Mouse (Mus musculus) neural tube, embryonic 14.5 days (tissue): ENCODE data around the gene Por. TPM values are rescaled to one million over a fixed set of nuclear protein-coding genes. Genes with fewer than 3 reads are reported as not detected.

Source experiments
- ATAC-seq: fragments of 200-750 bp; cut with Nextera tagmentation; 2 replicates; pipeline ENCODE4 v1.8.0; 2017; ENCODE audit warnings: low read depth, mild to moderate bottlenecking, moderate TSS enrichment, moderate library complexity
- H3K27ac ChIP-seq: fragments of 300-500 bp; sonication (generic); 2 replicates; pipeline ENCODE4 v1.5.1; 2014; ENCODE audit warnings: low read depth, mild to moderate bottlenecking, control low read depth, low read length, moderate library complexity, mixed read lengths
- H3K27me3 ChIP-seq: fragments of 300-500 bp; sonication (generic); 2 replicates; pipeline ENCODE4 v1.6.1; 2014; ENCODE audit warnings: low read length; ENCODE audit not compliant: control insufficient read depth, insufficient read depth
- H3K36me3 ChIP-seq: fragments of 300-500 bp; sonication (generic); 2 replicates; pipeline ENCODE4 v1.6.1; 2014; ENCODE audit warnings: low read length, mixed read lengths; ENCODE audit not compliant: control insufficient read depth, insufficient read depth
- H3K4me1 ChIP-seq: fragments of 300-500 bp; sonication (generic); 2 replicates; pipeline ENCODE4 v1.6.1; 2014; ENCODE audit warnings: low read length; ENCODE audit not compliant: control insufficient read depth, insufficient read depth
- H3K4me2 ChIP-seq: fragments of 300-500 bp; sonication (generic); 2 replicates; pipeline ENCODE4 v1.6.1; 2014; ENCODE audit warnings: mild to moderate bottlenecking, low read depth, low read length, control low read depth
- H3K4me3 ChIP-seq: fragments of 300-500 bp; sonication (generic); 2 replicates; pipeline ENCODE4 v1.5.1; 2014; ENCODE audit warnings: low read depth, low read length, control low read depth, mixed read lengths
- H3K9ac ChIP-seq: fragments of 300-500 bp; sonication (generic); replicated peaks from 2 replicates; pipeline ENCODE4 v1.6.1; 2014; ENCODE audit warnings: low read depth, mild to moderate bottlenecking, control low read depth, low read length, mixed read lengths
- H3K9me3 ChIP-seq: fragments of 300-500 bp; sonication (generic); 2 replicates; pipeline ENCODE4 v1.6.1; 2016; ENCODE audit warnings: low read length; ENCODE audit not compliant: control insufficient read depth
- WGBS: fragments of 180-500 bp; shearing (Covaris S2); extraction: QIAGEN DNeasy Blood & Tissue Kit; methylation state at CpG from one replicate; pipeline ENCODE4 v1.1.7; 2014; 5-methylcytosine and 5-hydroxymethylcytosine counted together
- microRNA-seq: library from miRNA; unstranded; fragments of <30 nt; microRNA quantifications from one replicate; pipeline ENCODE4, GENCODE M21; 2016
- polyA plus RNA-seq: library from polyadenylated mRNA; unstranded; fragments of >200 nt; fragmentation: Nextera tagmentation; extraction: Ambion mirVana; gene quantifications from 2 replicates; pipeline ENCODE4 v1.2.1, GENCODE M21; 2014

The Por gene
- polyA plus RNA-seq, 1 experiment from 2014 or later, result 70.9 TPM

- peaks cover 13% of the 10 kb centered on the region for H3K4me1 ChIP-seq
- WGBS, result under 1% methylated on average over 45 of the region's 45 CpGs
These were observed 108.1 kb downstream of the Por start, which contains the start of gene Styxl1 for GRCm38 (mm10) chr5:135777796-135778470. TSS of gene Styxl1 (minus strand) at chr5:135778385.

GRCm38 (mm10) chr5:135778471-135779445 is 108.9 kb downstream of the Por start, which contains the start of gene Mdh2:
TSS of gene Mdh2 (plus strand) at chr5:135778480.
- 1% methylated on average over 70 of the region's 70 CpGs for WGBS
- H3K4me2 ChIP-seq, result peak within 1 kb of the TSS; percentile 95
- H3K9ac ChIP-seq, result peak within 1 kb of the TSS; percentile 93
- peak within 1 kb of the TSS; percentile 74 for H3K4me3 ChIP-seq
- peaks cover 13% of the 10 kb centered on the region for H3K4me1 ChIP-seq
- no peaks in the 10 kb centered on the region for H3K27me3 ChIP-seq
- H3K36me3 ChIP-seq, result peaks cover 18% of the 10 kb centered on the region
- peak within 1 kb of the TSS; percentile 90 for H3K27ac ChIP-seq
- ATAC-seq, result peak; percentile 98
- H3K9me3 ChIP-seq, result no peaks in the 10 kb centered on the region

More at GRCm38 (mm10) chr5:135777796-135778470, 108.1 kb downstream of the Por start, which contains the start of gene Styxl1:
- peak; percentile 52 for ATAC-seq
- H3K4me3 ChIP-seq, result peak within 1 kb of the TSS; percentile 74
- H3K27me3 ChIP-seq, result no peaks in the 10 kb centered on the region
- H3K27ac ChIP-seq, result peak within 1 kb of the TSS; percentile 90
- peak within 1 kb of the TSS; percentile 93 for H3K9ac ChIP-seq
- H3K9me3 ChIP-seq, result no peaks in the 10 kb centered on the region
- peak within 1 kb of the TSS; percentile 95 for H3K4me2 ChIP-seq
- H3K36me3 ChIP-seq, result peaks cover 10% of the 10 kb centered on the region

GRCm38 (mm10) chr5:135780331-135780730 is 110.5 kb downstream of the Por start:
- no peak for ATAC-seq
- no peak overlapping the region for H3K4me3 ChIP-seq
- 0 out of 2 replicates have a peak overlapping the region, but pooled peaks have one; percentile 95 for H3K4me2 ChIP-seq

GRCm38 (mm10) chr5:135782901-135783300 is 113.1 kb downstream of the Por start:
- H3K27ac ChIP-seq, result no peak overlapping the region
- no peak overlapping the region for H3K4me2 ChIP-seq
- no peak overlapping the region for H3K4me3 ChIP-seq

More at GRCm38 (mm10) chr5:135780331-135780730, 110.5 kb downstream of the Por start:
- Histone ChIP-seq H3K27me3 (no peaks in the 10 kb centered on the region), H3K27ac (no peak overlapping the region), H3K9me3 (no peaks in the 10 kb centered on the region), H3K36me3 (peaks cover 33% of the 10 kb centered on the region), H3K4me1 (peaks cover 13% of the 10 kb centered on the region), H3K9ac (no peak overlapping the region)
- WGBS, result 92% methylated on average over 8 of the region's 8 CpGs

More at GRCm38 (mm10) chr5:135782901-135783300, 113.1 kb downstream of the Por start:
- no peak overlapping the region for H3K9ac ChIP-seq
- H3K9me3 ChIP-seq, result no peaks in the 10 kb centered on the region
- 92% methylated on average over 4 of the region's 4 CpGs for WGBS
- no peaks in the 10 kb centered on the region for H3K27me3 ChIP-seq
- ATAC-seq, result no peak
- H3K4me1 ChIP-seq, result peaks cover 13% of the 10 kb centered on the region
- peaks cover 59% of the 10 kb centered on the region for H3K36me3 ChIP-seq

Small RNA genes lying within 50 kb of the gene (microRNA-seq; reads per million reads assigned to microRNA genes)
- gene Mir7034, result not detected

Other genes with a start within 250 kb of the Por start
- gene Hip1, start 124.9 kb upstream of the Por start, polyA plus RNA-seq, result 49.0 and 52.4 TPM in 2 replicates
- gene Ccl26, start 106.5 kb upstream of the Por start, polyA plus RNA-seq, result not detected in 2 replicates
- 3.7 TPM in 1 of 2 replicates, not detected in the other for gene Ccl24, start 97.0 kb upstream of the Por start, polyA plus RNA-seq
- gene Rhbdd2, start 37.4 kb upstream of the Por start, polyA plus RNA-seq, result 90.9 and 111 TPM in 2 replicates
- gene Tmem120a, start 74.4 kb downstream of the Por start, polyA plus RNA-seq, result 76.3 and 82.0 TPM in 2 replicates
- 0.76 TPM in 1 of 2 replicates, not detected in the other for gene Styxl1, start 108.4 kb downstream of the Por start, polyA plus RNA-seq
- 680 and 694 TPM in 2 replicates for gene Mdh2, start 108.4 kb downstream of the Por start, polyA plus RNA-seq
- gene Srrm3, start 136.9 kb downstream of the Por start, polyA plus RNA-seq, result 61.0 and 65.9 TPM in 2 replicates
- 7.8 and 11.4 TPM in 2 replicates for gene Hspb1, start 217.9 kb downstream of the Por start, polyA plus RNA-seq